Mouse (Mus musculus) kidney, postnatal 36 days (tissue): Measurements from ENCODE around the gene Hpf1.
A peak's percentile ranks its signal among the peaks of the same experiment; 100 is the strongest.

Experiments used
- DNase-seq, 2 experiments: peaks; one replicate each; pipeline ENCODE4 v3.0.0; 2021 to 2022; ENCODE audit warnings: mixed read lengths in 2 of 2

Gene Hpf1

GRCm38 (mm10) chr8:60900147-60900546, 9.9 kb downstream of the Hpf1 start:
- peak; percentile 21 to 22 for DNase-seq

- no peak for DNase-seq
These were observed 21.9 kb downstream of the Hpf1 start for GRCm38 (mm10) chr8:60912081-60912480.

DNA sequence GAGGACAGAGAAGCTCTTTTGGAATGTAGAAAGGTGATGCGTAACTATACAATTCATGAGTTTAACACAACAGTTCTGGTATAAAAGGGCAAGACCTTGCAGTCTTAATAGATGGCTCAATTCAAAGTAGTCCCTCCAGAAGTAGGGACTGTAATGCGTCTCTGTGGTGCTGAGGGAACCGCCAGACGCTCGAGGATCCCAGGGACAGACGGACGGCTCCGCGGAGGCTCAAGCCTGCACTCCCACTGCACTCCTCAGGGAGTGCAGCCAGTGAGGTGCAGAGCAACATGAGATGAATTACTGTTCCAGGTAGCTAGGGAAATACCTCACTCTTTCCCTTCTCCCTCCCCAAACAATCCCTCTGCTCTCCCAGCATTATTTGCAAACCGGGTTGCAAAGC, 22.3 kb downstream of the Hpf1 start:
- DNase-seq, result no peak

DNA sequence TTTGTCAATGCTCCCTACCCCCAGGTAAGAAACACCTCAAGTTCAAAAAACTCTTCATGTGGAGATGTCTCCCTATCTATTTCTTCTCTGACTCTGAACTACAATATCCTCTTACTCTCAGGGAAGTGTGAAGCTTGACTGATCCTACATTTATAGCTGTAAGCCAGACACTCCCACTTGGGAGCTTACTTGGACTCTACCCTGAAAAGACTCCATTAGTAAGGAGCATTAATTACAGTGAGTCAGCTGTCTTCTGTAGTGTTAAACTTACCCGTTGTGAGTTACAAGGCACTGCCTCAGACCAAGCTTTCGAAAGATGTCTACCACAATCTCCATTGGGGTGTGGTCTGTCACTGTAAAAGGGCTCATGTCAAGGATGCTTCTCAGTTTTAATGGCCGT, 28.9 kb downstream of the Hpf1 start:
- no peak for DNase-seq

DNA sequence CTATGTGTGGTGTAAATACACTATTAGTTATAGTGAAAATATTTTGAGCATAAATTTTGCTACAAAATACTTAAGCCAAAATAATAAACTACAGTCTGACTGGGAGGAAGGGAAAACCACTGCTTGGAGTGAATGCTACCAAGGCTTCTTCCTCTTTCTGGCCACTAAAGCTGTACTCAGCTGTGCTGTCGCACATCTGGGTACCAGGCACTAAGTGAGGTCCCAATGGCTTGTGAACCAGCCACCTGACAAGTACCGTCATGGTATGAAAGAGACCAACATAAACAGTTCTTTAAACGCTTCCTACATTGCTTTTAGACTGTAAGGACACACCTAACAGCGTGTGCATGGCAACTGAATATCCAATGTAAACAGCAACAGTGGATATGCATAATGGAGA, 30.0 kb downstream of the Hpf1 start:
- no peak for DNase-seq

DNA sequence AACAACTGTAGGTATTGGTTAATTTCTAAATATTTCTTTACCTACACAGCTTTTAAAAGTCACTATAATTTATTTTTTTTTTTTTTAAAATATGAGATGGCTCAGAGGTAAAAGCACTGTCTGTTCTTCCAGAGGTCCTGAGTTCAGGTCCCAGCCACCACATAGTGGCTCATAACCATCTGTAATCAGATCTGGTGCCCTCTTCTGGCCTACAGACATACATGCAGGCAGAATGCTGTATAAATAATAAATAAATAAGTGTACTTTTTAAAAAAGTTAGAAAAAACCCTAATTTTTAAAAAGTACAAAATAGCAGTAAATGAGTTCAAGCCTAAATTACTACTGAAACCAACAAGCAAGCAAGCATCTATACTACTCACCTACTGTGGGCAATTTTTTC, 43.4 kb downstream of the Hpf1 start:
- no peak for DNase-seq

DNA sequence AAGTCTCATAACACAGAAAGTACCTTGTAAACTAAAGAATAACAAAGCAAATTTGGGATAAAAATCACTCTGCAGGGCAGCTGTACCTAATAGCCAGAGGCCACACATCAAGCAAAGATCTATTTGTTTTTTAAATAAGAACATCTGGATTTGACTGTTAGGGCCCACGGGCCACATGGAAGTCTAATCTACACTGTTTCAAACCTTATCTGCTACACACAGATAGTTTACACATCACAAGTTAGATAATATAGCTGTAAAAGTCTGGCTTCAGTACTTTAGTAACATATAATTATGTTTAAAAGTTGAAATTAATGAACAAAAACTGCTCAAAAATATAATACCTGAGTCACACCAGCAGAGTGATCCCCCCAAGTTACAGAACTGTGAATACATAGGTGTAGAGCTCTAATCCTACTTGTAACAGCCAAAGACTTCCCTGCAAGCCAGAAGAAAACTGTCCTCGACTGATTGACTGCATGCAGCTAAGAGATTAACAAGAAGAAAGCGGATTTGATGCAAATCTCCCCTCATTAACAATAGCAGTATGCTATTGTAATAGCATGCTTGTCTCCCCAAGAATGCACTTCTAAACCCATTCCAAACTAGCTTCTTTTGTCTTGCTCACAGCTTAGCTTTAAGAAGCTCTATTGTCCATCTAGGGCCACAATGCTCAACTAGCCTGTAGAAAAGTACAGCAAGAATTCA, 48.7 kb downstream of the Hpf1 start:
- no peak for DNase-seq

GRCm38 (mm10) chr8:60942867-60943266, 52.6 kb downstream of the Hpf1 start:
- DNase-seq, result no peak

DNA sequence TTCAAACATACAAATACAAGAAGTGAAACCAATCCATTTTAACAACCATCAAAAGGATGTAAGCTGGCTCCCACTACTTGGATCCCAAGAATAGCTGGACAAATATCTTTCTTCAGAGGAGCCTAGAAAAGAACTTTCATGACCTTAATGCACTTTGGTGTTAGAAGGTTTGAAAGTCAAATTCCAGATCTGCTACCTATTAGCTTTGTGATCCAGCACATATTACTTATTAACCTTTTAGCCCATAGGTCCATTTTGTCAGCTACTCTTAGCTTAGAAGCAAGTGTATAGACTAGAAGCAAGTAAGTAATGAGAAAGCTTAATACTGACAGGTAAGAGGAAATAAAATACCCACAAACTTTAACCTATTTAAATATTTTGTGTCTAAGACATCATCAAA, 57.3 kb downstream of the Hpf1 start:
- DNase-seq, result no peak

DNA sequence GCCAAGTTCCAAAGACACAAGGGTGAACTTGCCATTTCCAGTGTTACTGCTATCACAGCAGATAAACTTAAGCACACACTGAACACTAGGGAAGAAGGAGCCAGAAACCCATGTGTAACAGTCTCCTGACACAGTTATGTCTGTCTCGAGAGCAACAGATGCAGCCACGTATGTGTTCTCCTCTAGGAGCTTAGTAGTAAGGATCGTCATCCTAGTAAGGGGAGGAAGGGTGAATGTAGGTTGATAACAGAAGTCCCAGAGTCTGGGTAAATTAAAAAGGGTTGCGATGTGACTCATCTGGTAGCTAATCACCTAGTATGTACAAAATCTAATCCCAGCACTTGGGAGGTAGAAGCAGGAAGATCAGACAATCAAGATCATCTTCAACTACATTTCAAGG, 59.6 kb downstream of the Hpf1 start:
- DNase-seq, result no peak

DNA sequence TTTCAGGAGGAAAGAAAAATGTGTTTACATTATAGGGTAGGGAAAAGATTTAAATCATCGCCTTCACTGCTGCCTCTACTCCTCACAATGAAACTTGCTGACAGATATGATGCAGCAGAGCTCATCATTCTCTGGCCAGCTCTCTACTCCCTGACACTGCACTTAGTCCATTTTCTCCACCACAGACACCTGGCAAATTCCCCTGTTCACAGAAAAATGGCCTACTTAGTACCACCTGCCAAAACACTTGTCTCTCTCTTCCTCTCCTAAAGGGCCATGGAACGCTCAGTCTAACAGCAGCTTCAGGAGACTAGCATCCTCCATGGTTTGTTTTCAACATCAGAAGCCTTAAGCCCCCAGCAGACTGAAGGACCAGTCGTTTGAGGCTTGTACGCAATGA, 61.1 kb downstream of the Hpf1 start:
- DNase-seq, result no peak

GRCm38 (mm10) chr8:60951757-60952156, 61.5 kb downstream of the Hpf1 start:
- DNase-seq, result no peak

DNA sequence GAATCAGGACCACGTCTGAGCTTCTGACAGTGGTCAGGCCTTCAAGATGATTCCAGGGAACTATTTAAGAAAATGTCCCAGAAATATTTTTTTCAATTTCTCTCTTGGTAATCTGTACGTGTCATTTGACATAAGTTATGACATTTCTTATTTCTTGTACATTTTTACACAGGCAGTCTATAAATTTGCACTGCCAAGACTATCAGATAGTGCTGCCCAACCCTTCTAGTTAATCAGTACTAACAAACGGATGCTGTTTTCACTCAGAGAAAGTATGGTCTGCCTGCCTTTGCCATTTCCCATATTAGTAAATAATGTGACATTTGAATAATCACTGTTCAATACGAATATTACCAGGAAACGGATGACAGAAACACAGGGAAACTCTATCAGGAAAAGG, 62.6 kb downstream of the Hpf1 start:
- DNase-seq, result no peak

DNA sequence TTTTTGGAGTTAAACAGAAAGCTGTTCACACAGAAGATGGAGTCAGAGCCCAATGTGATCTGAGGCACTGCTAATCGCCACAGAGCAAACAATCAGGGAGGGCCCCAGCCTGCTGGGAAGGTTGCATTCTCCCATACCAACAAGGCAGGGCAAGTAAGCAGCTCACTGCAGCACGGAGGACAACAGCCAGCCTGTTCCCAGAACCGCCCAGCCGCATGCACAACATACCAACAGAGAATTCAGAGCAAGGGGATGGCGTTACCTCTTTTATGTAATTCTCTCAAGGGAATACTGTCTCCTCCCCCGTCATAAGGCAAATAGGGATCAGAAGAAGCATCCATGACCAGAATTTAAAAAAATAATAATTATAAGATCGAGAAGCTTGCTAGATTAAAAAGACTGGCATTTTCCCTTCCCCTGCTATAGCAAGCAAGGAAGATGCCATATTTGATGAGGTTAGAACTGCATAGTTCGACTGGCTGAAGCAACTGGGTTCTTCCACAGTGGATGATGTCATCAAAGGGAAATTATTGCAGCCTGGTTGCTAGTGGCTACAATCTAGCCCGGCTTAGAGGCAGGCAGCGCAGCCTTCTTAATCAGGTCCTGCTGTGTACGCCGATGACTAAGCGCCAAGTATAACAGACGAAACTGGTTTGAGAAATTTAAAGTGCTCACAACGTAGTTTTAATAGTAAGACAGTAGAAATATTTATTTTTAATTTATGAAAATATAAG, 64.2 kb downstream of the Hpf1 start:
- DNase-seq, result peak; percentile 53 to 69

- no peak for DNase-seq
These were observed 66.6 kb downstream of the Hpf1 start for GRCm38 (mm10) chr8:60956847-60957246.
